Mouse (Mus musculus): ENCODE data around the gene Gm9999. TPM values are rescaled to one million over a fixed set of nuclear protein-coding genes. Genes with fewer than 3 reads are reported as not detected.

Gm9999 gene
- polyA plus RNA-seq, 1 experiment from 2014 or later = not detected

Other genes starting within 250 kb of the Gm9999 start
- gene Saa1, start 240.6 kb upstream of the Gm9999 start, polyA plus RNA-seq (2016; fragmentation: Nextera tagmentation; extraction: Ambion mirVana) = 0.33 and 0.48 TPM in 2 replicates
- gene Saa2, start 231.8 kb upstream of the Gm9999 start, polyA plus RNA-seq (2016; fragmentation: Nextera tagmentation; extraction: Ambion mirVana) = 0.35 TPM in 1 of 2 replicates, not detected in the other
- gene Hps5, start 187.5 kb upstream of the Gm9999 start, polyA plus RNA-seq (2016; fragmentation: Nextera tagmentation; extraction: Ambion mirVana) = 16.2 and 18.7 TPM in 2 replicates
- gene Gtf2h1, start 187.5 kb upstream of the Gm9999 start, polyA plus RNA-seq (2016; fragmentation: Nextera tagmentation; extraction: Ambion mirVana) = 51.2 and 54.1 TPM in 2 replicates
- gene Ldha, start 142.1 kb upstream of the Gm9999 start, polyA plus RNA-seq (2016; fragmentation: Nextera tagmentation; extraction: Ambion mirVana) = 3,398 and 3,630 TPM in 2 replicates
- 0.17 TPM in 1 of 2 replicates, not detected in the other for gene Ldhc, start 122.4 kb upstream of the Gm9999 start, polyA plus RNA-seq (2016; fragmentation: Nextera tagmentation; extraction: Ambion mirVana)
- gene Tsg101, start 63.6 kb upstream of the Gm9999 start, polyA plus RNA-seq (2016; fragmentation: Nextera tagmentation; extraction: Ambion mirVana) = 259 and 274 TPM in 2 replicates
- 13.4 and 14.6 TPM in 2 replicates for gene Uevld, start 25.1 kb upstream of the Gm9999 start, polyA plus RNA-seq (2016; fragmentation: Nextera tagmentation; extraction: Ambion mirVana)
- gene Spty2d1, start 24.8 kb downstream of the Gm9999 start, polyA plus RNA-seq (2016; fragmentation: Nextera tagmentation; extraction: Ambion mirVana) = 10.9 and 11.4 TPM in 2 replicates
- 9.8 and 10.5 TPM in 2 replicates for gene Tmem86a, start 67.0 kb downstream of the Gm9999 start, polyA plus RNA-seq (2016; fragmentation: Nextera tagmentation; extraction: Ambion mirVana)
- gene Ptpn5, start 150.1 kb downstream of the Gm9999 start, polyA plus RNA-seq (2016; fragmentation: Nextera tagmentation; extraction: Ambion mirVana) = 2.9 and 4.1 TPM in 2 replicates
- gene Mrgpra6, start 221.3 kb downstream of the Gm9999 start, polyA plus RNA-seq (2016; fragmentation: Nextera tagmentation; extraction: Ambion mirVana) = not detected in 2 replicates

All from forebrain, embryonic 10.5 days (tissue).